Mouse (Mus musculus) kidney, adult 2 months (tissue): ENCODE measurements around the gene Lcn9. TPM values are rescaled to one million over a fixed set of nuclear protein-coding genes. Genes with fewer than 3 reads are reported as not detected.
A peak's percentile ranks its signal among the peaks of the same experiment; 100 is the strongest.
"Not testable (repeated sequence)": the region's sequence is repeated elsewhere in the genome, so short reads cannot be mapped to it uniquely, and the experiment has no call there.

ENCODE experiments used
- DNase-seq: peaks from one replicate; pipeline ENCODE4 v3.0.0; 2021
- H3K27ac ChIP-seq: fragments of 200-500 bp; 2 replicates; pipeline ENCODE4 v1.5.1; 2012; ENCODE audit warnings: low read depth, low read length, control low read depth, inconsistent platforms; ENCODE audit not compliant: insufficient read depth
- H3K27me3 ChIP-seq: fragments of 200-500 bp; replicated peaks from 2 replicates; pipeline ENCODE4 v1.6.1; 2012; ENCODE audit warnings: mild to moderate bottlenecking, moderate library complexity, low read length, inconsistent platforms; ENCODE audit not compliant: control insufficient read depth, insufficient read depth
- H3K36me3 ChIP-seq: fragments of 200-500 bp; 2 replicates; pipeline ENCODE4 v1.6.1; 2012; ENCODE audit warnings: mild to moderate bottlenecking, moderate library complexity, low read length, inconsistent platforms; ENCODE audit not compliant: control insufficient read depth, insufficient read depth
- H3K4me1 ChIP-seq: fragments of 200-500 bp; 2 replicates; pipeline ENCODE4 v1.6.1; 2011; ENCODE audit warnings: low read length; ENCODE audit not compliant: control insufficient read depth, insufficient read depth
- H3K4me3 ChIP-seq: fragments of 200-500 bp; 2 replicates; pipeline ENCODE4 v1.5.1; 2011; ENCODE audit warnings: mild to moderate bottlenecking, low read depth, low read length, control low read depth; ENCODE audit not compliant: insufficient read depth
- CTCF ChIP-seq: fragments of 200-500 bp; conservative IDR thresholded peaks from 2 replicates; pipeline ENCODE4 v1.5.1; 2011; ENCODE audit warnings: low read depth, mild to moderate bottlenecking, control low read depth, low read length, moderate library complexity, mixed read lengths; ENCODE audit not compliant: insufficient read depth, insufficient read length
- POLR2A ChIP-seq: fragments of 200-500 bp; IDR thresholded peaks from one replicate; pipeline ENCODE4 v1.6.1; 2011; ENCODE audit warnings: low read depth, low read length, control low read depth
- WGBS: fragments of 180-500 bp; shearing (Covaris S2); methylation state at CpG from one replicate; pipeline ENCODE4 v1.1.7; 2018; 5-methylcytosine and 5-hydroxymethylcytosine counted together
- polyA plus RNA-seq: library from polyadenylated mRNA; depleted of rRNA; stranded (reverse); fragments of >200 nt; gene quantifications from 2 replicates; pipeline ENCODE4 v1.2.3, GENCODE M21; 2012

The Lcn9 gene
- polyA plus RNA-seq, 1 experiment = not detected

DNA sequence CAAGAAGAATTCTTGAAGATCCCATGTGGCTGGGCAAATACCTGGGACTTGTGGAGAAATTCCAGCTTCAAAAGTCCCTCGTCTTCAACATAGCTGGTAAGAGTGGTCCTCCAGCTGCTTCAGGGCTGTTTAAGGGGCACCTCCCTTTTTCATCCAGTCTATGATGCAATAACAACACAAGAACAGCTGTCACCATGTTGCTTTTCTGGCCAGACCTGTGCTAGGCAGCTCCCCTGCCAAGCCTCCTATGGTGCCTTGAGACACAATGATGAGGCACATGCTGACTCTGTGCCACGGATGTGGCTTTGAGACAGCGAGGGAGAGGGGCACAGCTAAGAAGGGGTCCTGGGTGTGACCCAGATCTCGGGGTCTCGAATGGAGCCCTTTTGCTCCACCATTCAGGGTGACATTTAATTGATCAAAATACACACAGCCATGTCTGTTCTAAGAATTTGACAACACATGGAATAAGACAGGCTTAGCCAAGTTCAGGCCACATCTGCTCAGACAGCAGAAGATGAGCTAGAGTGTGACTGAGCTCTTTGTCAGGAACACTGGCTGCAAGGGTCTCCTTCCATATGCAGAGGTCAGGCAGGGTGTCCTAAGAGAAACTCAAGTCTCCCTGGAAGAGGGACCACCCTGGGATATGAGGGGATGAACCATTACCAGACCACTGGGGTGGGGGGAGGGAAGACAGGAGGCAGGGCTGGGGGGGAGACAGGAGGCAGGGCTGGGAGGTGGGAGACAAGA, 37.2 kb upstream of the Lcn9 start:
- Histone ChIP-seq H3K4me3 (no peak overlapping the region), H3K4me1 (no peaks in the 10 kb centered on the region), H3K27me3 (no peaks in the 10 kb centered on the region), H3K27ac (no peak overlapping the region), H3K36me3 (no peaks in the 10 kb centered on the region)
- TF ChIP-seq POLR2A = no peak
- no peak for TF ChIP-seq CTCF
- DNase-seq = no peak
- WGBS = 76% methylated on average over 5 of the region's 5 CpGs

DNA sequence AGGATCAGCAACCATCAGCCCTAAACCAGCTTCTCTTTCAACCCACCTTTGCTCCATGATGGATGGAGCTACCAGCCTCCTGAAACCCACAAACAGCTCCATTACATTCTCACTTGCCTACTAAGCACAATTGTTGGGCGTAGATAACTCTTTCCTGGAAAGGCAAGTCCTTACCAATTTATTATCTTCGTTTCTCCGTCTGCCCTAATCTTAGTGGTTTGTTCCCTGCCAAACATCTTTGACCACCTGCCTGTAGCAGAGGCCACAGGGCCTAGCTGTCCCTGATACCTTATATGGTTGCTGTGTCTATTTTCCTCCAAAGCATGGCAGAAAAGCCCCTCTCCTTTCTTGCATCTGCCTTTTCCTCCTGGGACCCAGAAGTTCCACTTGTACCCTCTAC, 33.9 kb upstream of the Lcn9 start:
- WGBS = 83% methylated on average over 3 of the region's 3 CpGs
- TF ChIP-seq POLR2A (no peak), CTCF (no peak)

DNA sequence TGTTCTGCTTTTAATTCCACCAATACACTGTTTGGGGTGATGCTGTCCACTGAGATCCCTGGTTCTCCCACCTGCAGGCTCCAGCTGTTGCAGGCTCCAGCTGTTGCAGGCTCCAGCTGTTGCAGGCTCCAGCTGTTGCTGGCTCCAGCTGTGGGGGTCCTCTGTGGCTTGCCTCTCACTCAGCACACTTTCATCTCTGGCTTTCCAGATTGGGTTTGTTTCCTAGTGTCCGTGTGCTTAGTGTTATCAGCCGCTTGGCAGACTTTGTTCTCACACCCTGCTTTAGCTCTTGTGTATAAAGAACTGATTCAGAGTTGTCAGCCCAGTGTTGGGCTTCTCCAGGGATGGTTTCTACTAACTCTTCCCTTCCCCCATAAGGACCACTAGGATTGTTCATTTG, 25.3 kb upstream of the Lcn9 start:
- DNase-seq = no peak
- Histone ChIP-seq H3K27me3 (no peaks in the 10 kb centered on the region), H3K4me1 (no peaks in the 10 kb centered on the region), H3K27ac (no peak overlapping the region), H3K4me3 (no peak overlapping the region), H3K36me3 (no peaks in the 10 kb centered on the region)
- no peak for TF ChIP-seq CTCF
- no peak for TF ChIP-seq POLR2A
- 43% methylated on average over 2 of the region's 2 CpGs for WGBS

More for the DNA sequence above, 33.9 kb upstream of the Lcn9 start:
- DNase-seq = no peak
- H3K27ac ChIP-seq = no peak overlapping the region
- no peaks in the 10 kb centered on the region for H3K27me3 ChIP-seq
- H3K4me3 ChIP-seq = no peak overlapping the region
- no peaks in the 10 kb centered on the region for H3K36me3 ChIP-seq
- no peaks in the 10 kb centered on the region for H3K4me1 ChIP-seq

DNA sequence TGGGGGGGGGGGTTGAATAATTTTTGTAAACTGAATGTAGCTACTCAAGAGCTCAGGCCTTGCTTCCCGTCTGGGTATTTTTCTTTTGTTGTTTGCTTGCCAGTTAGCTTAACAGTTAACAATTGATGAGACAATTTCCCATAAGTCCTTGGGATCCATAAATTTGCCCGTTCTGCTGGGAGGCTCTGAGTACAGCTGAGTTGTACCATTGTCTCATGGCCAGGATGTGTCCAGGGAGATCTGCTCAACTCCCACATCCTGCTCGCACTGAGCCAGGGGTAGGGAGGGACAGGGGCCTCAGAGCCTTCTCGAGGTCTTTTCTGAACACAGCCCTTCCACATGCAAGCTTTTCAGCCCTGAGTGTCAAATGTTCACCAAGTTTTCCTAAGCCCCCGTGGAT, 24.9 kb upstream of the Lcn9 start:
- Histone ChIP-seq H3K27me3 (no peaks in the 10 kb centered on the region), H3K36me3 (no peaks in the 10 kb centered on the region), H3K27ac (no peak overlapping the region), H3K4me3 (no peak overlapping the region), H3K4me1 (no peaks in the 10 kb centered on the region)
- no peak for DNase-seq
- TF ChIP-seq CTCF (no peak), POLR2A (no peak)
- 32% methylated on average over 5 of the region's 5 CpGs for WGBS

DNA sequence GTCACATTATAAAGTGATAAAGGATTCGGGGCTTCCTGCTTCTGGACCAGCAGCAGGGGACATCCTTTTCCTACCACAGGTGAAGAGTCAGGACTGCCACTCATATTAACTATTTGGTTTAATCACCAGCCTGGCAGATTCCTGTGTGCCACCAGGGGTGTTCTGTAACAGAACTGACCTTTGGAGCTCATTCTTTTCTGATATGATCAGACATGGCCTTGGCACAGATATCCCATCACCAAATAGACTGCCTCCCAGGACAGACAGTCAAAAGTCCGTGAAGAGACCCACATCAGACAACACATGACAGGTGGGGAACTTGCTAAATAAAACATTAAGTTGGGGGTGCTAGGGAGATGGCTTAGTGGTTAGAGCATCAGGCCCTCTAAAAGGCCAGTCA, 11.2 kb upstream of the Lcn9 start:
- Histone ChIP-seq H3K4me1 (no peaks in the 10 kb centered on the region), H3K4me3 (no peak overlapping the region), H3K27me3 (no peaks in the 10 kb centered on the region), H3K36me3 (no peaks in the 10 kb centered on the region), H3K27ac (no peak overlapping the region)
- WGBS = 48% methylated on average over 2 of the region's 2 CpGs
- peak; percentile 39 for DNase-seq
- TF ChIP-seq CTCF (no peak), POLR2A (no peak)

DNA sequence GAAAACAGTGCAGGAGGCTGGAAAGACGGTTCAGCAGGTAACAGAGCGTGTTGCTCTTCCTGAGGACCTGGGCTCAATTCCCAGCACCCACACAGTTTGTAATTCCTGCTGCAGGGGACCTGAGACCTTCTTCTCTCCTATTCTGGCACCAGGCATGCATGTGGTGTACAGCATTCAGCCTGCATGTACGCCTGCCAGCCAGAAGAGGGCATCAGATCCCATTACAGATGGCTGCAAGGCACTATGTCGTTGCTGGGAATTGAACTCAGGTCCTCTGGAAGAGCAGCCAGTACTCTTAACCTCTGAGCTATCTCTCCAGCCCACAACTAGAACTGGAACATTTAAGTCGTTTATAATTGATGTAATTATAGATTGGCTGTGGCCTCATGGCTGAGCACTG, 9.6 kb upstream of the Lcn9 start:
- WGBS = 86% methylated on average over 5 of the region's 5 CpGs
- TF ChIP-seq POLR2A (no peak), CTCF (peak; percentile 25; the same call in 1 of the 2 replicates)
- Histone ChIP-seq H3K27ac (no peak overlapping the region), H3K27me3 (no peaks in the 10 kb centered on the region), H3K4me3 (no peak overlapping the region), H3K36me3 (no peaks in the 10 kb centered on the region), H3K4me1 (no peaks in the 10 kb centered on the region)
- DNase-seq = no peak

DNA sequence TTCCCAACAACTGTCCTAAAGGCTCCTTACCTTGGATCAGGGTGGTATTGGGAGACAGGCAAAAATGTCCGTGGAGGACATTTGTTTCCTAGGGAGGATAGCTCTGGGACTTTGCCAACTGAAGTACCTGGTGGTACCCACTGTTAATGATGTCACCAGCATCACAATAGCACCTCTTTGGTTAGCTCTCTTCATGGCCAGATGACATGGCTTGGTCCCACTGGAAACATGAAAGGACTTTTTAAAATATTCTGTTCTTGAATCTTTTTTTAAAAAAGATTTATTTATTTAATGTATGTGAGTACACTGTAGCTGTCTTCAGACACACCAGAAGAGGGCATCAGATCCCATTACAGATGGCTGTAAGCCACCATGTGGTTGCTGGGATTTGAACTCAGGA, 7.2 kb upstream of the Lcn9 start, which contains the start of gene Glt6d1:
Glt6d1 (minus strand) TSS at position 101 of the 400 bp plus-strand sequence.
- H3K4me1 ChIP-seq, H3K27ac ChIP-seq: not testable (repeated sequence)
- WGBS = 71% methylated on average over 1 of the region's 1 CpGs

More for the DNA sequence above, 7.2 kb upstream of the Lcn9 start, which contains the start of gene Glt6d1:
- not testable (repeated sequence) for DNase-seq, H3K4me3 ChIP-seq, H3K36me3 ChIP-seq, H3K27me3 ChIP-seq
